Mouse (Mus musculus) stomach, postnatal 0 days (tissue): ENCODE data around the gene Eif4e3. TPM values are rescaled to one million over a fixed set of nuclear protein-coding genes. Genes with fewer than 3 reads are reported as not detected.

Experiments
- ATAC-seq: fragments of 200-750 bp; cut with Nextera tagmentation; 2 replicates; pipeline ENCODE4 v1.8.0; 2017; ENCODE audit not compliant: low FRiP score, low TSS enrichment
- DNase-seq: peaks from one replicate; pipeline ENCODE4 v3.0.0-alpha.2; 2016; ENCODE audit warnings: low spot score
- H3K27ac ChIP-seq: fragments of 300-500 bp; sonication (generic); replicated peaks from 2 replicates; pipeline ENCODE4 v1.5.1; 2014; ENCODE audit warnings: mild to moderate bottlenecking, control low read depth
- H3K27me3 ChIP-seq: fragments of 300-500 bp; sonication (generic); 2 replicates; pipeline ENCODE4 v1.6.1; 2014; ENCODE audit warnings: low read length; ENCODE audit not compliant: control insufficient read depth, insufficient read depth
- H3K36me3 ChIP-seq: fragments of 300-500 bp; sonication (generic); 2 replicates; pipeline ENCODE4 v1.6.1; 2014; ENCODE audit warnings: low read length, mixed read lengths; ENCODE audit not compliant: control insufficient read depth, insufficient read depth
- H3K4me1 ChIP-seq: fragments of 300-500 bp; sonication (generic); replicated peaks from 2 replicates; pipeline ENCODE4 v1.6.1; 2014; ENCODE audit warnings: antibody characterized with exemption; ENCODE audit not compliant: control insufficient read depth, insufficient read depth
- H3K4me2 ChIP-seq: fragments of 300-500 bp; sonication (generic); replicated peaks from 2 replicates; pipeline ENCODE4 v1.6.1; 2014; ENCODE audit warnings: low read depth, mild to moderate bottlenecking, control low read depth, moderate library complexity
- H3K4me3 ChIP-seq: fragments of 300-500 bp; sonication (generic); 2 replicates; pipeline ENCODE4 v1.5.1; 2014; ENCODE audit warnings: low read depth, low read length, control low read depth
- H3K9ac ChIP-seq: fragments of 300-500 bp; sonication (generic); 2 replicates; pipeline ENCODE4 v1.6.1; 2014; ENCODE audit warnings: mild to moderate bottlenecking, low read length, control low read depth, mixed read lengths
- H3K9me3 ChIP-seq: fragments of 300-500 bp; sonication (generic); 2 replicates; pipeline ENCODE4 v1.6.1; 2016; ENCODE audit warnings: low read length; ENCODE audit not compliant: control insufficient read depth
- CTCF ChIP-seq: IDR thresholded peaks from 2 replicates; pipeline ENCODE4 v1.5.1; 2016; ENCODE audit warnings: antibody characterized with exemption, low read depth, mild to moderate bottlenecking, moderate library complexity
- EP300 ChIP-seq: optimal IDR thresholded peaks from 2 replicates; pipeline ENCODE3; 2016; ENCODE audit warnings: antibody characterized with exemption
- WGBS: fragments of 180-500 bp; shearing (Covaris S2); extraction: QIAGEN DNeasy Blood & Tissue Kit; methylation state at CpG from one replicate; pipeline ENCODE4 v1.1.7; 2014; 5-methylcytosine and 5-hydroxymethylcytosine counted together
- polyA plus RNA-seq: library from polyadenylated mRNA; unstranded; fragments of >200 nt; fragmentation: Nextera tagmentation; extraction: Ambion mirVana; gene quantifications from 2 replicates; pipeline ENCODE4 v1.2.1, GENCODE M21; 2015

Gene Eif4e3
- polyA plus RNA-seq, 1 experiment from 2014 or later = 7.8 TPM

- DNase-seq (no peak), ATAC-seq (no peak)
- TF ChIP-seq CTCF (no peak), EP300 (no peak)
- H3K9ac ChIP-seq = no peak overlapping the region
- no peaks in the 10 kb centered on the region for H3K9me3 ChIP-seq
- no peaks in the 10 kb centered on the region; the same call in 1 of the 2 replicates for H3K4me1 ChIP-seq
- no peak overlapping the region for H3K27ac ChIP-seq
- H3K27me3 ChIP-seq = no peaks in the 10 kb centered on the region
- 0 out of 2 replicates have a peak, but pooled peaks cover under 1% of the 10 kb centered on the region for H3K36me3 ChIP-seq
- 28% methylated on average over 10 of the region's 10 CpGs for whole genome bisulfite sequencing
- H3K4me3 ChIP-seq = 0 out of 2 replicates have a peak overlapping the region, but pooled peaks have one; percentile 2
- peak overlapping the region; percentile 29; the same call in 1 of the 2 replicates for H3K4me2 ChIP-seq
These were observed 20.2 kb downstream of the Eif4e3 start for GRCm38 (mm10) chr6:99646344-99646743.

- WGBS = 79% methylated on average over 5 of the region's 5 CpGs
- ATAC-seq (no peak), DNase-seq (no peak)
- H3K4me1 ChIP-seq = no peaks in the 10 kb centered on the region; the same call in 1 of the 2 replicates
- TF ChIP-seq CTCF (peak; percentile 33; the same call in 1 of the 2 replicates), EP300 (no peak)
- no peaks in the 10 kb centered on the region for H3K27me3 ChIP-seq
- no peaks in the 10 kb centered on the region for H3K9me3 ChIP-seq
- H3K4me2 ChIP-seq = no peak overlapping the region
- no peak overlapping the region for H3K9ac ChIP-seq
- no peaks in the 10 kb centered on the region for H3K36me3 ChIP-seq
- H3K4me3 ChIP-seq = no peak overlapping the region
- H3K27ac ChIP-seq = no peak overlapping the region
These were observed 21.7 kb downstream of the Eif4e3 start for GRCm38 (mm10) chr6:99644876-99645275.

GRCm38 (mm10) chr6:99644386-99644785, 22.2 kb downstream of the Eif4e3 start:
- no peaks in the 10 kb centered on the region; the same call in 1 of the 2 replicates for H3K4me1 ChIP-seq
- ATAC-seq (no peak), DNase-seq (no peak)
- H3K27me3 ChIP-seq = no peaks in the 10 kb centered on the region
- H3K36me3 ChIP-seq = no peaks in the 10 kb centered on the region
- no peaks in the 10 kb centered on the region for H3K9me3 ChIP-seq
- no peak overlapping the region for H3K9ac ChIP-seq
- H3K4me2 ChIP-seq = no peak overlapping the region
- 76% methylated on average over 5 of the region's 5 CpGs for WGBS
- H3K4me3 ChIP-seq = no peak overlapping the region
- H3K27ac ChIP-seq = peak overlapping the region; percentile 30; the same call in 1 of the 2 replicates
- TF ChIP-seq CTCF (no peak), EP300 (no peak)

GRCm38 (mm10) chr6:99643439-99644199, 23.0 kb downstream of the Eif4e3 start:
- 33% methylated on average over 10 of the region's 10 CpGs for WGBS
- Histone ChIP-seq H3K27ac (peak overlapping the region; percentile 30; the same call in 1 of the 2 replicates), H3K4me2 (no peak overlapping the region), H3K27me3 (no peaks in the 10 kb centered on the region), H3K9me3 (no peaks in the 10 kb centered on the region), H3K4me3 (no peak overlapping the region), H3K36me3 (no peaks in the 10 kb centered on the region), H3K4me1 (no peaks in the 10 kb centered on the region; the same call in 1 of the 2 replicates), H3K9ac (no peak overlapping the region)
- no peak for TF ChIP-seq EP300
- TF ChIP-seq CTCF = no peak
- peak; percentile 45; the same call in 1 of the 2 replicates for ATAC-seq
- DNase-seq = peak; percentile 72

GRCm38 (mm10) chr6:99637456-99637855, 29.1 kb downstream of the Eif4e3 start:
- TF ChIP-seq EP300 (no peak), CTCF (no peak)
- no peaks in the 10 kb centered on the region for H3K4me1 ChIP-seq
- no peak overlapping the region for H3K4me2 ChIP-seq
- H3K9me3 ChIP-seq = no peaks in the 10 kb centered on the region
- no peak for ATAC-seq
- DNase-seq = no peak
- H3K4me3 ChIP-seq = no peak overlapping the region
- H3K27ac ChIP-seq = no peak overlapping the region
- no peak overlapping the region for H3K9ac ChIP-seq
- no peaks in the 10 kb centered on the region for H3K36me3 ChIP-seq
- H3K27me3 ChIP-seq = no peaks in the 10 kb centered on the region
- WGBS = 59% methylated on average over 4 of the region's 4 CpGs

GRCm38 (mm10) chr6:99636801-99637200, 29.8 kb downstream of the Eif4e3 start:
- ATAC-seq (no peak), DNase-seq (no peak)
- WGBS = 65% methylated on average over 8 of the region's 8 CpGs
- Histone ChIP-seq H3K9me3 (no peaks in the 10 kb centered on the region), H3K4me1 (no peaks in the 10 kb centered on the region), H3K27me3 (no peaks in the 10 kb centered on the region), H3K36me3 (no peaks in the 10 kb centered on the region), H3K27ac (no peak overlapping the region), H3K4me2 (no peak overlapping the region), H3K9ac (no peak overlapping the region), H3K4me3 (no peak overlapping the region)
- TF ChIP-seq EP300 = no peak
- no peak for TF ChIP-seq CTCF
